Mouse (Mus musculus): Measurements from ENCODE around the gene Plbd2.

- no peak for TF ChIP-seq CTCF (IDR thresholded peaks at IDR 0.05; ENCODE audit: borderline replicate concordance, insufficient read depth, low read depth, low read length)
- no peak for TF ChIP-seq POLR2A (IDR thresholded peaks at IDR 0.05; ENCODE audit: borderline replicate concordance, insufficient read depth, low read length)
Measured at GRCm38 (mm10) chr5:120483399-120483798, 20.0 kb downstream of the Plbd2 start.
